Comparison of ENCODE assay signal across 8 mouse cellular contexts in genomic region chr12:69299231-69299630, GRCm38 (mm10). TPM values are rescaled to one million over a fixed set of nuclear protein-coding genes. Genes with fewer than 3 reads are reported as not detected.
A peak's percentile ranks its signal among the peaks of the same experiment; 100 is the strongest.
DNase-seq lines count a peak whose midpoint lies in the region; ATAC-seq lines count a peak whose summit lies in the region.
"Had no signal": no experiment of that assay in that cellular context is flagged by ENCODE, and none has a peak within 500 bp of the region (broad histone marks: within the 10 kb centered on the region; RNA-seq: fewer than 3 reads in every experiment).

No protein-coding gene starts in this region.

- DNase-seq in adrenal gland, adult 18-20 months (ENCODE audit: low spot score in 2 of 2) = peak; percentile 27 to 40
- DNase-seq in kidney, postnatal 36 days = peak; percentile 85 to 87
- peak; percentile 82 for DNase-seq in midbrain, embryonic 11.5 days (ENCODE audit: low spot score, missing footprints)
- DNase-seq in frontal cortex, postnatal 14 days (ENCODE audit: low spot score in 2 of 2) = no peak

- no peaks in the 10 kb centered on the region for H3K9me3 ChIP-seq in heart, embryonic 16.5 days (replicated peaks; ENCODE audit: control insufficient read depth, low read length)
- no peaks in the 10 kb centered on the region for H3K9me3 ChIP-seq in midbrain, embryonic 11.5 days (ENCODE audit: control insufficient read depth, low read length)
- H3K9me3 ChIP-seq: megakaryocyte, embryonic 14.5 days had no signal

- peaks cover 14% of the 10 kb centered on the region for H3K4me1 ChIP-seq in brown adipose tissue, adult 24 weeks (ENCODE audit: control insufficient read depth, insufficient read depth, insufficient read length, low read length)
- peaks cover 21% of the 10 kb centered on the region for H3K4me1 ChIP-seq in heart, embryonic 16.5 days (ENCODE audit: control insufficient read depth, insufficient read depth, low read length)
- H3K4me1 ChIP-seq in midbrain, embryonic 11.5 days (ENCODE audit: control insufficient read depth, insufficient read depth, low read length) = peaks cover 13% of the 10 kb centered on the region; the same call in 1 of the 2 replicates

- 0 out of 2 replicates have a peak overlapping the region, but pooled peaks have one; percentile 15 for H3K27ac ChIP-seq in brown adipose tissue, adult 24 weeks (replicated peaks; ENCODE audit: low read depth, low read length)
- H3K27ac ChIP-seq in heart, embryonic 16.5 days (ENCODE audit: low read length) = no peak overlapping the region
- no peak overlapping the region; the same call in 1 of the 2 replicates for H3K27ac ChIP-seq in midbrain, embryonic 11.5 days (ENCODE audit: low read depth, low read length)

- H3K9ac ChIP-seq in heart, embryonic 16.5 days (ENCODE audit: low read length) = peak overlapping the region; percentile 3; the same call in 1 of the 2 replicates
- H3K9ac ChIP-seq in midbrain, embryonic 11.5 days (ENCODE audit: low read length) = no peak overlapping the region

- 44% methylated on average over 12 of the region's 12 CpGs for WGBS in heart, embryonic 16.5 days
- WGBS in midbrain, embryonic 11.5 days = 75% methylated on average over 12 of the region's 12 CpGs

- H3K27me3 ChIP-seq in heart, embryonic 16.5 days (ENCODE audit: control insufficient read depth, insufficient read depth, low read length) = no peaks in the 10 kb centered on the region
- H3K27me3 ChIP-seq in midbrain, embryonic 11.5 days (ENCODE audit: control insufficient read depth, insufficient read depth, low read length) = no peaks in the 10 kb centered on the region
- H3K27me3 ChIP-seq: megakaryocyte, embryonic 14.5 days had no signal

- H3K4me2 ChIP-seq in heart, embryonic 16.5 days (ENCODE audit: low read depth, low read length) = peak overlapping the region; percentile 20
- H3K4me2 ChIP-seq in midbrain, embryonic 11.5 days = no peak overlapping the region

- peaks cover 22% of the 10 kb centered on the region for H3K36me3 ChIP-seq in heart, embryonic 16.5 days (ENCODE audit: control insufficient read depth, insufficient read depth)
- H3K36me3 ChIP-seq in midbrain, embryonic 11.5 days (ENCODE audit: control insufficient read depth, insufficient read depth, low read length) = peaks cover 15% of the 10 kb centered on the region

- no peak for ATAC-seq in heart, embryonic 16.5 days (replicated peaks; ENCODE audit: extremely low read depth, insufficient read depth, low FRiP score)
- ATAC-seq in midbrain, embryonic 11.5 days (ENCODE audit: low FRiP score) = no peak
- no peak for ATAC-seq in megakaryocyte progenitor cell, adult 5-6 weeks (replicated peaks; ENCODE audit: poor library complexity)

- peak overlapping the region; percentile 4; the same call in 1 of the 2 replicates for H3K4me3 ChIP-seq in brown adipose tissue, adult 24 weeks (ENCODE audit: insufficient read depth, low read depth, low read length)
- no peak overlapping the region for H3K4me3 ChIP-seq in heart, embryonic 16.5 days (ENCODE audit: low read length)
- H3K4me3 ChIP-seq in midbrain, embryonic 11.5 days (ENCODE audit: low read depth, low read length) = no peak overlapping the region
- H3K4me3 ChIP-seq: megakaryocyte, embryonic 14.5 days had no signal

RNA-seq across cellular contexts. Expression of gene Klhdc2, which starts 2.8 kb away (rescaled TPM):
- total RNA-seq in adrenal gland, adult 18-20 months (2021) = 10 to 100 TPM; 53.2 to 55.6 TPM
- 49.7 and 53.3 TPM in 2 replicates for polyA plus RNA-seq in brown adipose tissue, adult 24 weeks (2012; ENCODE audit: insufficient read depth, insufficient read length, missing spikeins)
- polyA plus RNA-seq in heart, embryonic 16.5 days (2015; fragmentation: Nextera tagmentation; extraction: Ambion mirVana) = 117 and 127 TPM in 2 replicates
- 272 and 275 TPM in 2 replicates for polyA plus RNA-seq in midbrain, embryonic 11.5 days (2014; fragmentation: Nextera tagmentation; extraction: Ambion mirVana)
- total RNA-seq in megakaryocyte progenitor cell, adult 5-6 weeks (2015) = 61.9 and 66.9 TPM in 2 replicates
- 55.0 and 64.9 TPM in 2 replicates for total RNA-seq in megakaryocyte progenitor cell, adult 5-6 weeks (2017)

RNA-seq across cellular contexts. Expression of gene Nemf, which starts 57.7 kb away (rescaled TPM):
- total RNA-seq in adrenal gland, adult 18-20 months (2021) = 10 to 100 TPM; 40.3 to 48.6 TPM
- polyA plus RNA-seq in brown adipose tissue, adult 24 weeks (2012; ENCODE audit: insufficient read depth, insufficient read length, missing spikeins) = 16.5 and 33.9 TPM in 2 replicates
- 62.6 and 68.5 TPM in 2 replicates for polyA plus RNA-seq in heart, embryonic 16.5 days (2015; fragmentation: Nextera tagmentation; extraction: Ambion mirVana)
- polyA plus RNA-seq in midbrain, embryonic 11.5 days (2014; fragmentation: Nextera tagmentation; extraction: Ambion mirVana) = 89.5 and 96.0 TPM in 2 replicates
- total RNA-seq in megakaryocyte progenitor cell, adult 5-6 weeks (2015) = 62.7 and 76.9 TPM in 2 replicates
- 80.0 and 130 TPM in 2 replicates for total RNA-seq in megakaryocyte progenitor cell, adult 5-6 weeks (2017)

RNA-seq across cellular contexts. Expression of gene Klhdc1, which starts 58.3 kb away (rescaled TPM):
- 1 to 10 TPM; 7.0 to 8.5 TPM for total RNA-seq in adrenal gland, adult 18-20 months (2021)
- 9.0 and 9.3 TPM in 2 replicates for polyA plus RNA-seq in brown adipose tissue, adult 24 weeks (2012; ENCODE audit: insufficient read depth, insufficient read length, missing spikeins)
- 10.8 and 12.7 TPM in 2 replicates for polyA plus RNA-seq in heart, embryonic 16.5 days (2015; fragmentation: Nextera tagmentation; extraction: Ambion mirVana)
- 2.9 and 3.3 TPM in 2 replicates for polyA plus RNA-seq in midbrain, embryonic 11.5 days (2014; fragmentation: Nextera tagmentation; extraction: Ambion mirVana)
- total RNA-seq in megakaryocyte progenitor cell, adult 5-6 weeks (2015) = 3.6 and 4.0 TPM in 2 replicates
- total RNA-seq in megakaryocyte progenitor cell, adult 5-6 weeks (2017) = 4.4 and 10.1 TPM in 2 replicates

Comparison
In these comparisons a context has a peak if more than half of its experiments do, and no peak if none do; other contexts are left out.
1. DNase-seq: peak in adrenal gland, adult 18-20 months (2 of 2), kidney, postnatal 36 days (2 of 2) and midbrain, embryonic 11.5 days (single experiment); none in frontal cortex, postnatal 14 days (0 of 2).